Mouse (Mus musculus): ENCODE results near the gene Sos2. TPM values are rescaled to one million over a fixed set of nuclear protein-coding genes. Genes with fewer than 3 reads are reported as not detected.

Gene Sos2
- total and polyA plus RNA-seq, 2 experiments from 2014 or later = 7.6 to 27.3 TPM

DNA sequence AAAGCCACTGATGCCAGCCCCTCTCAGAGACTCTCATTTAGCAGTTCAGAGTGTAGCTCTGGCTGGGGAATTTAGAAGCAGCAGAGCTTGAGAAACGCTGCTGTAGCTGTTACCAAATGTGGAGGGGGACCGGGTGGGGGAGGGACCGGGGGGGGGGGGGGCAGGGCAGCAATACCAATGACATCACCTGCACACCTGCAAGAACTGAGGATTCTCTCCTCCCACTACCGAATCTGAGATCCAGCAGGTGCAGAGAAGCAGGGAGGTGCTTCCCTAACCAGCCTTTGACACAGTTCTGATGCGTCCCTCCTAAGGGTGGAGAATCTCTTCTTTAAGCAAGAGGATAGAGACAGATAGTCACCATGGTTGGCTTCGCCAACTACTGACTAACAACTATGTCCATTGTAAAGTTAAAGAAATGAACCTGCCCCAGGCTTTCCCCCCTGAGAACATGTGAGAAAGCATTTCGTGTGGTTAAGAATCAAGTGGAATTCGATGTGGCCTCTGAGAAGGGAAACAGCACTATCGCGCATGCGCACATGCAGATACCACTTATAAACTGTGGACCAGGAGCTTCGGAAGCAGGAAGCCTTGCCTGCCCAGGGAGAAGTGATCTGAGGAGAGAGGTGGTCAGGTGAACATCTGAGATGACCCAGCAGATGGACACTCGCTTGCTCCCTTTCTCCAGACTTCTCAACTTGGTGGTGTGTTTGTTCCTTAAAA lies 136.0 kb downstream of the Sos2 start:
- 77% methylated on average over 13 of the region's 13 CpGs for WGBS
- no peaks in the 10 kb centered on the region for H3K9me3 ChIP-seq (ENCODE audit: low read length)
- ATAC-seq = no peak
- no peaks in the 10 kb centered on the region for H3K4me1 ChIP-seq (ENCODE audit: insufficient read depth, low read length)
- H3K36me3 ChIP-seq (ENCODE audit: insufficient read depth, low read length) = no peaks in the 10 kb centered on the region
- TF ChIP-seq CTCF (IDR thresholded peaks at IDR 0.05; ENCODE audit: low read depth) = no peak
- H3K4me2 ChIP-seq (ENCODE audit: low read depth, low read length) = no peak overlapping the region
- no peak for DNase-seq (ENCODE audit: low spot score)
- no peaks in the 10 kb centered on the region for H3K27me3 ChIP-seq (ENCODE audit: insufficient read depth, low read length)
- H3K4me3 ChIP-seq (ENCODE audit: low read length) = no peak overlapping the region
- H3K27ac ChIP-seq = no peak overlapping the region
- no peak overlapping the region for H3K9ac ChIP-seq (replicated peaks; ENCODE audit: low read length)

DNA sequence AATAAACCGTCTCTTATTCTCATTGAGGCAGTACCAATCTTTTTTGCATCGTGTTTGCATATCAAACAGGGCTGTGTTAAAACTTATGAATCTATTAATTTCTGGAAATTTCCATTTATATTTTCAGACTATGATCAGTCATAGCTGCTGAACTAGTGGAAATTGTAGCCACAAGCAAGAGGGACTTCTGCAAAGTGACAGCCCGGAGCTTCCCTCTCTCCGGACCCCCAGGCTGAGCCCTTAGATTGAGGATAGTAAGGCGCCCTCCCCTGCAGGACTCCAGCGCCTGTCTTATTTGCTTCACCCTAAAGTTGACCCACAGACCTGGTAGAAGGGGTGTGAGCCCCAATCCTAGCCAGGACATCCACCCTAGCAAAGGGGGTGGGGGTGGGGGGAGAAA lies 136.7 kb downstream of the Sos2 start:
- ATAC-seq (no peak), DNase-seq (ENCODE audit: low spot score) (no peak)
- Histone ChIP-seq H3K27ac (no peak overlapping the region), H3K4me3 (ENCODE audit: low read length) (no peak overlapping the region), H3K9ac (replicated peaks; ENCODE audit: low read length) (no peak overlapping the region), H3K4me2 (ENCODE audit: low read depth, low read length) (no peak overlapping the region), H3K9me3 (ENCODE audit: low read length) (no peaks in the 10 kb centered on the region), H3K36me3 (ENCODE audit: insufficient read depth, low read length) (no peaks in the 10 kb centered on the region), H3K27me3 (ENCODE audit: insufficient read depth, low read length) (no peaks in the 10 kb centered on the region), H3K4me1 (ENCODE audit: insufficient read depth, low read length) (no peaks in the 10 kb centered on the region)
- no peak for TF ChIP-seq CTCF (IDR thresholded peaks at IDR 0.05; ENCODE audit: low read depth)
- WGBS = 84% methylated on average over 6 of the region's 6 CpGs

- DNase-seq (ENCODE audit: low spot score) (no peak), ATAC-seq (no peak)
- TF ChIP-seq CTCF (IDR thresholded peaks at IDR 0.05; ENCODE audit: low read depth) = no peak
- Histone ChIP-seq H3K9me3 (ENCODE audit: low read length) (no peaks in the 10 kb centered on the region), H3K27me3 (ENCODE audit: insufficient read depth, low read length) (no peaks in the 10 kb centered on the region), H3K36me3 (ENCODE audit: insufficient read depth, low read length) (no peaks in the 10 kb centered on the region), H3K9ac (replicated peaks; ENCODE audit: low read length) (no peak overlapping the region), H3K27ac (no peak overlapping the region), H3K4me2 (ENCODE audit: low read depth, low read length) (no peak overlapping the region), H3K4me1 (ENCODE audit: insufficient read depth, low read length) (no peaks in the 10 kb centered on the region), H3K4me3 (ENCODE audit: low read length) (no peak overlapping the region)
- 59% methylated on average over 2 of the region's 2 CpGs for WGBS
These were observed 137.1 kb downstream of the Sos2 start for GRCm38 (mm10) chr12:69544562-69544961.

DNA sequence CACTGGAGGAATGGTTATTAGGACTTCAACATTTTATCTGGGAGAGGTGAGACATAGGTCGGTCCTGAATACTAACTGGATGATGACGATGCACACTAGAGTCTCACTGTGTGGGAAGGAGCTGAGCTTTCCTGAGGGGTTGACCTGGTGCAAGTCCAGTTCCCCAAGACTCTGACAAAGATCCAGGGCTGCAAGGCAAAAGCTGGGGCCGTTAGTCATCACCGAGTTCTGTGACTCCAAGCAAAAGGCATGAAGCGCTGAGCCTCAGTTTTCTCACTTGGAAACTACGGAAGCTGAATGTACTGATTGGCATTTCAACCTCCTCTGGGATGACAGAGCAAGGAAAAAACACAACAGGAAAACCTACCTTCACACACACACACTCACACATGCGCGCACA lies 139.3 kb downstream of the Sos2 start:
- H3K9ac ChIP-seq (replicated peaks; ENCODE audit: low read length) = no peak overlapping the region
- no peaks in the 10 kb centered on the region for H3K27me3 ChIP-seq (ENCODE audit: insufficient read depth, low read length)
- no peak overlapping the region for H3K4me3 ChIP-seq (ENCODE audit: low read length)
- no peak overlapping the region for H3K27ac ChIP-seq
- H3K9me3 ChIP-seq (ENCODE audit: low read length) = no peaks in the 10 kb centered on the region
- DNase-seq (ENCODE audit: low spot score) = no peak
- peaks cover 10% of the 10 kb centered on the region for H3K4me1 ChIP-seq (ENCODE audit: insufficient read depth, low read length)
- no peak for ATAC-seq
- H3K4me2 ChIP-seq (ENCODE audit: low read depth, low read length) = no peak overlapping the region
- TF ChIP-seq CTCF (IDR thresholded peaks at IDR 0.05; ENCODE audit: low read depth) = no peak
- 93% methylated on average over 8 of the region's 8 CpGs for WGBS
- H3K36me3 ChIP-seq (ENCODE audit: insufficient read depth, low read length) = no peaks in the 10 kb centered on the region

GRCm38 (mm10) chr12:69541663-69542062 lies 140.0 kb downstream of the Sos2 start:
- Histone ChIP-seq H3K9ac (replicated peaks; ENCODE audit: low read length) (no peak overlapping the region), H3K27me3 (ENCODE audit: insufficient read depth, low read length) (no peaks in the 10 kb centered on the region), H3K36me3 (ENCODE audit: insufficient read depth, low read length) (no peaks in the 10 kb centered on the region), H3K9me3 (ENCODE audit: low read length) (no peaks in the 10 kb centered on the region), H3K4me1 (ENCODE audit: insufficient read depth, low read length) (peaks cover 17% of the 10 kb centered on the region), H3K4me3 (ENCODE audit: low read length) (no peak overlapping the region), H3K27ac (no peak overlapping the region), H3K4me2 (ENCODE audit: low read depth, low read length) (no peak overlapping the region)
- no peak for DNase-seq (ENCODE audit: low spot score)
- no peak for ATAC-seq
- no peak for TF ChIP-seq CTCF (IDR thresholded peaks at IDR 0.05; ENCODE audit: low read depth)
- WGBS = 76% methylated on average over 8 of the region's 8 CpGs

- Histone ChIP-seq H3K9ac (replicated peaks; ENCODE audit: low read length) (no peak overlapping the region), H3K9me3 (ENCODE audit: low read length) (no peaks in the 10 kb centered on the region), H3K4me2 (ENCODE audit: low read depth, low read length) (no peak overlapping the region), H3K4me1 (ENCODE audit: insufficient read depth, low read length) (peaks cover 19% of the 10 kb centered on the region), H3K27ac (no peak overlapping the region), H3K36me3 (ENCODE audit: insufficient read depth, low read length) (no peaks in the 10 kb centered on the region), H3K27me3 (ENCODE audit: insufficient read depth, low read length) (no peaks in the 10 kb centered on the region), H3K4me3 (ENCODE audit: low read length) (no peak overlapping the region)
- ATAC-seq (no peak), DNase-seq (ENCODE audit: low spot score) (no peak)
- WGBS = 62% methylated on average over 7 of the region's 7 CpGs
- no peak for TF ChIP-seq CTCF (IDR thresholded peaks at IDR 0.05; ENCODE audit: low read depth)
These were observed 142.3 kb downstream of the Sos2 start for GRCm38 (mm10) chr12:69539353-69539752.

DNA sequence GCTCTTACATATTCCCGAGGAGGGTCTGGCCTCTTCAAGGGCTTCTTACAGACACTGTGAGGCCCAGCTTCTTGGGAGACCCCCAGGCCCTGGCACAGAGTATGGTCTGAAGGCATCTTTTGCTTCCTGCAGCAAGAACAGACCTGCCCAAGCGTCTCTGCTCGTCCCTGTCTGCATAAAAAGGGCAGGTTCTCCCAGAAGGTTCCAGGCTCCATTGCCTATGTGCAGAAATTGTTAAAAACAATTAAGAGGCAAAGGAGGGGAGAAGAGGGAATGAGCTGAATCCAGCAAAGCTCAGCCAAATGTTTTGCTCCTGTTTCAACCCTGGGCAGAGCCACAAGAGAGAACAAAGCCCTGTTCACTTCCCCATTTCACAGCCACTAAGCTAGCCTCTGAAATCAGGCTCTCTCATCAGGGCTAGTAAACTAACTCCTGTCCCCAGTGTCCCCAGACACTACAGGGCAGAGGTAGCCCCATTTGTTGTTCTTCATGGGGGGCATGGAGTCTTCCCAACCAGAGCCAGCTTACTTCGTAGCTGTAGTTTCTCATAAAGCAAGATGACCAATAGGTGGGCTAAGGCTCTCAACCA lies 143.2 kb downstream of the Sos2 start:
- Histone ChIP-seq H3K4me3 (ENCODE audit: low read length) (no peak overlapping the region), H3K4me1 (ENCODE audit: insufficient read depth, low read length) (peaks cover 19% of the 10 kb centered on the region), H3K4me2 (ENCODE audit: low read depth, low read length) (no peak overlapping the region), H3K9ac (replicated peaks; ENCODE audit: low read length) (no peak overlapping the region), H3K27ac (peak overlapping the region; percentile 81), H3K9me3 (ENCODE audit: low read length) (no peaks in the 10 kb centered on the region), H3K27me3 (ENCODE audit: insufficient read depth, low read length) (no peaks in the 10 kb centered on the region), H3K36me3 (ENCODE audit: insufficient read depth, low read length) (no peaks in the 10 kb centered on the region)
- 62% methylated on average over 4 of the region's 4 CpGs for WGBS
- 0 out of 2 replicates have a peak, but pooled peaks have one; percentile 22 for ATAC-seq
- no peak for DNase-seq (ENCODE audit: low spot score)
- no peak for TF ChIP-seq CTCF (IDR thresholded peaks at IDR 0.05; ENCODE audit: low read depth)

Data from hindbrain, postnatal 0 days (tissue).